8 mouse cellular contexts compared by ENCODE assay signal in genomic region chr1:62860327-62860726, GRCm38 (mm10).
A peak's percentile ranks its signal among the peaks of the same experiment; 100 is the strongest.
DNase-seq lines count a peak whose midpoint lies in the region; ATAC-seq and TF ChIP-seq lines count a peak whose summit lies in the region.
"Had no signal": no experiment of that assay in that cellular context is flagged by ENCODE, and none has a peak within 500 bp of the region (broad histone marks: within the 10 kb centered on the region; RNA-seq: fewer than 3 reads in every experiment).

No protein-coding gene starts in this region.

- no peak for TF ChIP-seq EP300 in heart, postnatal 0 days (IDR thresholded peaks at IDR 0.05; ENCODE audit: low read depth)

- peak overlapping the region; percentile 55; the same call in 1 of the 2 replicates for H3K9ac ChIP-seq in heart, embryonic 13.5 days
- no peak overlapping the region for H3K9ac ChIP-seq in midbrain, postnatal 0 days (replicated peaks; ENCODE audit: low read length, poor library complexity, severe bottlenecking)
- no peak overlapping the region for H3K9ac ChIP-seq in midbrain, embryonic 11.5 days (ENCODE audit: low read length)
- H3K9ac ChIP-seq in heart, postnatal 0 days (replicated peaks; ENCODE audit: low read depth, low read length): no peak overlapping the region
- H3K9ac ChIP-seq: midbrain, embryonic 12.5 days had no signal

- H3K4me2 ChIP-seq in heart, embryonic 13.5 days: peak overlapping the region; percentile 53
- H3K4me2 ChIP-seq in midbrain, postnatal 0 days (ENCODE audit: low read depth, low read length, poor library complexity, severe bottlenecking): no peak overlapping the region
- H3K4me2 ChIP-seq in midbrain, embryonic 11.5 days: no peak overlapping the region
- peak overlapping the region; percentile 42 for H3K4me2 ChIP-seq in heart, postnatal 0 days (ENCODE audit: low read depth, low read length)
- H3K4me2 ChIP-seq: midbrain, embryonic 12.5 days had no signal

- WGBS in heart, embryonic 13.5 days: 31% methylated on average over 5 of the region's 5 CpGs
- WGBS in midbrain, postnatal 0 days: 57% methylated on average over 5 of the region's 5 CpGs
- 77% methylated on average over 5 of the region's 5 CpGs for WGBS in midbrain, embryonic 11.5 days
- 25% methylated on average over 5 of the region's 5 CpGs for WGBS in heart, postnatal 0 days

- H3K27ac ChIP-seq in heart, embryonic 13.5 days (replicated peaks): peak overlapping the region; percentile 89
- no peak overlapping the region for H3K27ac ChIP-seq in midbrain, postnatal 0 days (ENCODE audit: low read depth, low read length)
- H3K27ac ChIP-seq in midbrain, embryonic 11.5 days (ENCODE audit: low read depth, low read length): no peak overlapping the region
- peak overlapping the region; percentile 90 for H3K27ac ChIP-seq in heart, postnatal 0 days (ENCODE audit: low read depth)
- H3K27ac ChIP-seq: midbrain, embryonic 12.5 days had no signal

- no peak for DNase-seq in heart, postnatal 25 days (ENCODE audit: low spot score)
- DNase-seq in midbrain, postnatal 0 days (ENCODE audit: low spot score): peak; percentile 72
- DNase-seq in midbrain, embryonic 11.5 days (ENCODE audit: low spot score, missing footprints): no peak
- peak; percentile 76 for DNase-seq in heart, postnatal 0 days (ENCODE audit: low spot score)
- no peak for DNase-seq in gastrocnemius, postnatal 14 days
- DNase-seq in adrenal gland, postnatal 14 days: no peak

- H3K36me3 ChIP-seq in heart, embryonic 13.5 days: no peaks in the 10 kb centered on the region
- no peaks in the 10 kb centered on the region for H3K36me3 ChIP-seq in midbrain, postnatal 0 days (ENCODE audit: insufficient read depth, low read length)
- no peaks in the 10 kb centered on the region for H3K36me3 ChIP-seq in midbrain, embryonic 11.5 days (ENCODE audit: control insufficient read depth, insufficient read depth, low read length)
- no peaks in the 10 kb centered on the region for H3K36me3 ChIP-seq in heart, postnatal 0 days (replicated peaks; ENCODE audit: control insufficient read depth, insufficient read depth, low read length)
- H3K36me3 ChIP-seq: midbrain, embryonic 12.5 days had no signal

- H3K9me3 ChIP-seq in heart, embryonic 13.5 days: peaks cover 12% of the 10 kb centered on the region
- no peaks in the 10 kb centered on the region for H3K9me3 ChIP-seq in midbrain, postnatal 0 days (ENCODE audit: low read length)
- no peaks in the 10 kb centered on the region; the same call in 1 of the 2 replicates for H3K9me3 ChIP-seq in midbrain, embryonic 11.5 days (ENCODE audit: control insufficient read depth, low read length)
- H3K9me3 ChIP-seq in heart, postnatal 0 days (replicated peaks; ENCODE audit: control insufficient read depth, low read length): no peaks in the 10 kb centered on the region
- H3K9me3 ChIP-seq: midbrain, embryonic 12.5 days had no signal

- no peaks in the 10 kb centered on the region for H3K27me3 ChIP-seq in heart, embryonic 13.5 days (replicated peaks)
- no peaks in the 10 kb centered on the region for H3K27me3 ChIP-seq in midbrain, postnatal 0 days (ENCODE audit: insufficient read depth, low read length)
- H3K27me3 ChIP-seq in midbrain, embryonic 11.5 days (ENCODE audit: control insufficient read depth, insufficient read depth, low read length): no peaks in the 10 kb centered on the region
- no peaks in the 10 kb centered on the region for H3K27me3 ChIP-seq in heart, postnatal 0 days (ENCODE audit: control insufficient read depth, insufficient read depth, low read length)
- H3K27me3 ChIP-seq: midbrain, embryonic 12.5 days had no signal

- peaks cover 30% of the 10 kb centered on the region for H3K4me1 ChIP-seq in heart, embryonic 13.5 days
- H3K4me1 ChIP-seq in midbrain, postnatal 0 days (ENCODE audit: insufficient read depth, low read length): no peaks in the 10 kb centered on the region
- H3K4me1 ChIP-seq in midbrain, embryonic 11.5 days (ENCODE audit: control insufficient read depth, insufficient read depth, low read length): no peaks in the 10 kb centered on the region
- peaks cover 19% of the 10 kb centered on the region for H3K4me1 ChIP-seq in heart, postnatal 0 days (ENCODE audit: control insufficient read depth, insufficient read depth)

- no peak for ATAC-seq in heart, embryonic 13.5 days (ENCODE audit: extremely low read depth, insufficient number of reproducible peaks, low FRiP score, low TSS enrichment)
- ATAC-seq in midbrain, postnatal 0 days (ENCODE audit: low FRiP score): no peak
- ATAC-seq in midbrain, embryonic 11.5 days (ENCODE audit: low FRiP score): no peak
- peak; percentile 80 for ATAC-seq in heart, postnatal 0 days (ENCODE audit: insufficient read depth, low read depth)

- peak overlapping the region; percentile 0; the same call in 1 of the 2 replicates for H3K4me3 ChIP-seq in heart, embryonic 13.5 days
- no peak overlapping the region for H3K4me3 ChIP-seq in midbrain, postnatal 0 days (ENCODE audit: low read depth, low read length)
- H3K4me3 ChIP-seq in midbrain, embryonic 11.5 days (ENCODE audit: low read depth, low read length): no peak overlapping the region
- 0 out of 2 replicates have a peak overlapping the region, but pooled peaks have one; percentile 8 for H3K4me3 ChIP-seq in heart, postnatal 0 days (ENCODE audit: low read depth, low read length)
- H3K4me3 ChIP-seq: midbrain, embryonic 12.5 days had no signal

- intact Hi-C loops in heart, postnatal 25 days (cut with DNase I): no loop called here
- intact Hi-C loops in gastrocnemius, postnatal 14 days (cut with DNase I; ENCODE audit: low total_unique reads): no loop called here

- TF ChIP-seq CTCF in midbrain, postnatal 0 days (IDR thresholded peaks at IDR 0.05): no peak
- TF ChIP-seq CTCF in heart, postnatal 0 days (IDR thresholded peaks at IDR 0.05; ENCODE audit: low read depth): no peak

Comparison
In these comparisons a context has a peak if more than half of its experiments do, and no peak if none do; other contexts are left out.
1. DNase-seq: peak in midbrain, postnatal 0 days (single experiment) and heart, postnatal 0 days (single experiment); none in heart, postnatal 25 days (single experiment), midbrain, embryonic 11.5 days (single experiment), gastrocnemius, postnatal 14 days (single experiment) and adrenal gland, postnatal 14 days (single experiment).
2. H3K27ac ChIP-seq: peak in heart, embryonic 13.5 days (single experiment) and heart, postnatal 0 days (single experiment); none in midbrain, postnatal 0 days (single experiment) and midbrain, embryonic 11.5 days (single experiment).
3. H3K4me2 ChIP-seq: peak in heart, embryonic 13.5 days (single experiment) and heart, postnatal 0 days (single experiment); none in midbrain, postnatal 0 days (single experiment) and midbrain, embryonic 11.5 days (single experiment).
4. H3K4me3 ChIP-seq: peak in heart, embryonic 13.5 days (single experiment) and heart, postnatal 0 days (single experiment); none in midbrain, postnatal 0 days (single experiment) and midbrain, embryonic 11.5 days (single experiment).